Mouse (Mus musculus) bone marrow macrophage, adult 2 months (primary cell): Measurements from ENCODE around the gene Brd3.

Experiments used
- CTCF ChIP-seq: IDR thresholded peaks from 2 replicates; pipeline ENCODE4 v1.5.1; 2012; ENCODE audit warnings: low read depth, mild to moderate bottlenecking, low read length, moderate library complexity
- POLR2A ChIP-seq: IDR thresholded peaks from 2 replicates; pipeline ENCODE4 v1.6.1; 2012; ENCODE audit warnings: mild to moderate bottlenecking, low read depth, low read length, borderline replicate concordance

DNA sequence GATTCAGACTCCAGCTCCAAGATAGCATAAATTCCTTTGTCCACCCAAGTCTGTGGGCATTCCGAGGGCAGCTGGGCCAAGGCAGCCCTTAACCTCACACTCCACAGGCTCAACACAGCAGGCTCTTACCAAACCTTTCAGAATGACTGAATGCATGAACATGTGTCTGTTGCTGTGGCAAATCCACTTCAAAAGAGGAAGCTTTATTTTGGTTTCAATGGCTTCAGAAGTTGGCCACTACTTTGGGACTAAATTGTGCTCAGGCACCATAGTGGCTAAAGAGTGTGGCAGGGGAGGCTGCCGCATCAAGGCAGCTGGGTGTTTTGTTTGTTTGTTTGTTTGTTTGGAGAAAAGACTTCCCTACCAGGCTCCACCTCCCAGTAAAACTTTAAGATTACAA is 107.4 kb downstream of the Brd3 start:
- TF ChIP-seq CTCF (no peak), POLR2A (no peak)
